Mouse (Mus musculus): Measurements from ENCODE around the gene Aldh16a1. TPM values are rescaled to one million over a fixed set of nuclear protein-coding genes. Genes with fewer than 3 reads are reported as not detected.

The Aldh16a1 gene
- polyA plus RNA-seq, 1 experiment from 2014 or later, result 35.6 TPM

DNA sequence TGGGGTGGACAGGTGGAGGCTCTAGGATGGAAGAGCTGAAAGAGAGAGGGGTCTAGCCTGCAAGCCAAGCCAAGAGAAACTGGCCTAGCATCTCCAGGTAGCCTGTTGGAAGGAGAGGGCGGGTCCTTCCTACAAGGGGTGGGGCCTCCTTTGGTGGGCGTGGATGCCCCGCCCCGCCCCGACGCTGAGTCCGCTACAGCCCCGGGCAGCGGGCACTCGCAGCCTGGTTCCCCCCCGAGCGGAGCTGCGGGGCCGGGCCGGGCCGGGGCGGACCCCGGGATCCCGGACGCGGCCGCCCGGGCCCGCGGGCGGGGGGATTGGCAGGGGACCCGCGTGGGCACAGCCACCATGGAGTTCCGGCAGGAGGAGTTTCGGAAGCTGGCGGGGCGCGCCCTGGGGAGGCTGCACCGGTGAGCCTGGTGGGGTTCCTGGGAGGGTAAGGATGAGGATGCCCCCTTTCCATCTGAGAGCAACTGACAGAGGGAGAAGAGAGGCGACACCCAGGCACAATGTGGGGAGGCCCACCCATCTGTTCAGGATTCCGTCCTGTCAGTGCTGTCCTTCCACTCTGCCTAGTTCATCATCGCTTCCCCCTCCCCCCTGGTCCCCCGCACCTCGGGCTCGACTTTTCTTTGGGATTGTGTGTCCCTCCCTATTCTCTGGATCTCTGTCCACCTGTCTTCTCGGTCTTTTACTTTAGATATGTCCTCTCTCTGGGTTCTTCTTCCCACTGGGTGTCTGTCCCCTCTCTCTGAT is 9.5 kb upstream of the Aldh16a1 start, which contains the start of gene Slc17a7:
Gene Slc17a7, plus strand, starts transcription at position 215 of the 756 bp plus-strand sequence.
- Histone ChIP-seq H3K4me2 (peak within 1 kb of the TSS; percentile 65), H3K36me3 (ENCODE audit: poor library complexity, severe bottlenecking) (peaks cover 13% of the 10 kb centered on the region), H3K4me3 (peak within 1 kb of the TSS; percentile 50), H3K4me1 (peaks cover 35% of the 10 kb centered on the region), H3K9me3 (replicated peaks) (no peaks in the 10 kb centered on the region), H3K27me3 (peaks cover 67% of the 10 kb centered on the region), H3K27ac (peak within 1 kb of the TSS; percentile 25; the same call in 1 of the 2 replicates), H3K9ac (peak within 1 kb of the TSS; percentile 68)
- WGBS, result 1% methylated on average over 39 of the region's 41 CpGs
- ATAC-seq, result no peak

DNA sequence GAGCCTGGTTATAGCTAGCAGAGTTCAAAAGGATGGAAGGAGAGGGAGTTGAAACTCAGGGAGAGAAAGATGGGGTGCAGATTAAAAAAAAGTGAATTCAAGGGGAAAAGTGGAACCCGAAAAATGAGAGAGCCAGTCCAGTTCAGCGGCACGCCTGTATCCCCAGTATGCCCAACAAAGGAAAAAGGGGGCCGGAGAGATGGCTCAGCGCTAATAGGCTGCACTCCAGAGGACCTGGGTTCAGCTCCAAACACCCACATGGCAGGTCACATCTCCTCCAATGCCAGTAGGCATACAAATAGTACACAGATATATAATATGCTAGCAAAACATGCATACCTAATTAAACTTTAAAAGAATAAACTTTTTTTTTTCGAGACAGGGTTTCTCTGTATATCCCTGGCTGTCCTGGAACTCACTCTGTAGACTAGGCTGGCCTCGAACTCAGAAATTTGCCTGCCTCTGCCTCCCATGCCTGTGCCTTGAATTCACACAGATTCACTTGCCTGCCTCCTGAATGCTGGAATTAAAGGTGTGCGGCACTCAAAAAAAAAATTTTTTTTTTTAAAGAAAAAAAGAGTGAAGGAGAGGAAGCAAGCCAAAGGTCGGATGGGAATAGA is 8.7 kb upstream of the Aldh16a1 start:
- H3K9ac ChIP-seq, result no peak overlapping the region
- H3K36me3 ChIP-seq (ENCODE audit: poor library complexity, severe bottlenecking), result peaks cover 21% of the 10 kb centered on the region
- peaks cover 59% of the 10 kb centered on the region for H3K27me3 ChIP-seq
- peak overlapping the region; percentile 50; the same call in 1 of the 2 replicates for H3K4me3 ChIP-seq
- 75% methylated on average over 9 of the region's 9 CpGs for WGBS
- no peak for ATAC-seq
- H3K9me3 ChIP-seq (replicated peaks), result no peaks in the 10 kb centered on the region
- peak overlapping the region; percentile 65; the same call in 1 of the 2 replicates for H3K4me2 ChIP-seq
- no peak overlapping the region for H3K27ac ChIP-seq
- H3K4me1 ChIP-seq, result peaks cover 27% of the 10 kb centered on the region

DNA sequence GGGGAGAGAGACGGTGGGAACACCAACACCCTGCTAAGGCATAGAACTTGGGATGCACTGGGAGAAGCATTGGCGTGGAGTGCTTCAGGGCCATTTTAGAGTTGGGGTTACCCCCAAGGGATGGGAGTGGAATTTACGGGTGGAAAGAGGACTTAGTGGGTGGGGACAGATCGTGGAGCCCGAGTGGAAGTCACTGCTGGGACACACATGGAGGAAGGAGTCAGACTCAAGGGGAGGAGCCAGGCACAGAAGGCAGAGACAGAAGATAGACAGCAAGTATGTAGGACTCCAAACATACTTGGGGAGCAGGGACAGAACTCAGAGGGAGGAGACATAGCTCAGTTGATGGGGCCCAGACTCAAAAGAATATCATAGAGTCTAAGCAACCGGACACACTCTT is 8.2 kb upstream of the Aldh16a1 start:
- peak; percentile 13; the same call in 1 of the 2 replicates for ATAC-seq
- Histone ChIP-seq H3K4me3 (peak overlapping the region; percentile 35), H3K36me3 (ENCODE audit: poor library complexity, severe bottlenecking) (peaks cover 27% of the 10 kb centered on the region), H3K27ac (peak overlapping the region; percentile 14; the same call in 1 of the 2 replicates), H3K9me3 (replicated peaks) (no peaks in the 10 kb centered on the region), H3K4me2 (peak overlapping the region; percentile 64), H3K4me1 (peaks cover 22% of the 10 kb centered on the region), H3K27me3 (peaks cover 53% of the 10 kb centered on the region), H3K9ac (peak overlapping the region; percentile 34)
- WGBS, result 29% methylated on average over 6 of the region's 6 CpGs

DNA sequence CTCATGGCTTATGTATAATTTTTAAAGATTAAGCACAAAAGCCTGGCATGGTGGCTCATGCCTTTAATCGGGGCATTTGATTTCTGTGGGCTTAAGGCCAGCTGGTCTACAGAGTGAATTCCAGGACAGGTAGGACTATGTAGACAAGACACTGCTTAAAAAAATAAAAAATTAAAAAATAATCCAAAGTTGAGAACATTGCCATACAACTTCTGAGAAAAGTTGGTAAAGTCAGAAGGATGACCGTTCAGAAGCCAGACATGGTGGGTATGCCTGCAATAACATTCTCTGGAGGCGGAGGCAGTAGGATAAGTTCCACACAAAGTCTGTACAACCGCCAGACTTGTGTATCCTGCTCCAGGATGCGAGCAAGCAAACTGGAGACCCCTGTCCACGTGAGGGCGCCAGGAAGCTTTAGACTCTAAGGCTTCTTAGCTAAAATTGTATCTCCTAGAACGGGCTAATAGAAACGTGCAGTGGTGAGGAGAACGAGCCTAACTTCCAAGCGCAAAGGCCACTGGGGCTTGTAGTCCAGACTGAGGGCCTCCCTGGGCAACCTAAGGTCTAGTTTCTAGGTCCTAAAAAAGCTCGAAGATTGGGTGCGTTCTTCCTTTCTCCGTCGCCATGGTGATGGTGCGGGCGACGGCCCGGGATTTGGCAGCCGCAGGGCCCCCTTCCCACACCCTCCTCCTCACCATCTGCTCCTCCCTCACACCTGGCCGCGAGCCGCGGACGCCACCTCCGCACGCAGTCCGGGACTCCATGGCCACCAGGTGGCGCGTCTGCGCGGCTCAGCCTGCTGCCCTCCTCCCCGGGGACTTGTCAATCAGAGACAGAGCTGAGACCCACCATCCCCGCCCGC is 7.5 kb upstream of the Aldh16a1 start:
- Histone ChIP-seq H3K27ac (peak overlapping the region; percentile 32; the same call in 1 of the 2 replicates), H3K9me3 (replicated peaks) (no peaks in the 10 kb centered on the region), H3K4me3 (peak overlapping the region; percentile 35), H3K9ac (peak overlapping the region; percentile 34), H3K4me1 (peaks cover 18% of the 10 kb centered on the region), H3K4me2 (peak overlapping the region; percentile 64), H3K27me3 (peaks cover 46% of the 10 kb centered on the region), H3K36me3 (ENCODE audit: poor library complexity, severe bottlenecking) (peaks cover 30% of the 10 kb centered on the region)
- peak; percentile 88 for ATAC-seq
- WGBS, result 5% methylated on average over 35 of the region's 35 CpGs

DNA sequence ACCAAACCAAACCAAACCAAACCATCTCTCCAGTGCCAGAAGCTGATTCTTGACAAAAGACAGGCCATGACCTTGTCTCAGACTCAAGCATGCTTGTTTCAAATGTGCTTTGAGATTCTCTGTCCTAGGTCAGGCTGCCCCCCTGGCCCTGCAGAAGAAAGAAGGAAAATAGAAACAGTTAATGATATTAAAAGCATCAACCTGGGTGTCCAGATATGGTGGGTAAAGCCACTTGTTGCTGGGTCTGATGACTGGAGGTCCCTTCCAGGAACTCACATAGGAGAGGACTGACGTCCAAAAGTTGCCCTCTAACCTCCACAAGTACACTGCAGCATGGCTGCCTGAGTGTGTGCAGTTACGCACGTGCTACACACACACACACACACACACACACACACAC is 6.5 kb upstream of the Aldh16a1 start:
- H3K4me1 ChIP-seq, result peaks cover 18% of the 10 kb centered on the region
- WGBS, result 94% methylated on average over 3 of the region's 3 CpGs
- H3K36me3 ChIP-seq (ENCODE audit: poor library complexity, severe bottlenecking), result peaks cover 30% of the 10 kb centered on the region
- H3K4me3 ChIP-seq, result no peak overlapping the region
- H3K27me3 ChIP-seq, result peaks cover 36% of the 10 kb centered on the region
- H3K4me2 ChIP-seq, result no peak overlapping the region
- no peak overlapping the region for H3K9ac ChIP-seq
- ATAC-seq, result no peak
- no peak overlapping the region for H3K27ac ChIP-seq
- no peaks in the 10 kb centered on the region for H3K9me3 ChIP-seq (replicated peaks)

DNA sequence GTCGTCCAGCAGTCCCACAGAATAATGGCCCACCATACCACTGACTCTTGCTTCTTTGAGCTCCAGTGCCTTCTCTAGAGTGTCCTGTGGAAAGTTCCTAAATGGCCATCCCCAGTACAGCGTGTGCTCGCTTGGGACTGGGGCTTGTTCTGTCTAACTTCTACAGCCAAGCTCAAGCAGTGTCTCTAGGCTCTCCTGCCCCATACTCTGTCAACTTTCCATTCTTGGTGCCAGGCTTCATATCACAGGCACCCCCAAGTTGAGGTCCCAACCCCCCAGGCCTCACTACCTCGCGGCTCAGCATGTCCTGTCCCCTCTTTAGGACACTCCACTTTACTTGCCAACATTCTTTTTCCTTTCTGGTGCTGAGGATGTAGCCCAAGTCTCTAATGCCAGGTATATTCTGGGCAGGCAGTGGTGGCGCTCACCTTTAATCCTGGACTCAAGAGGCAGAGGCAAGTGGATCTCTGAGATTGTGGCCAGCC is 6.0 kb upstream of the Aldh16a1 start:
- H3K4me3 ChIP-seq, result no peak overlapping the region
- no peak overlapping the region for H3K9ac ChIP-seq
- WGBS, result 92% methylated on average over 6 of the region's 6 CpGs
- ATAC-seq, result no peak
- H3K27ac ChIP-seq, result no peak overlapping the region
- H3K4me2 ChIP-seq, result no peak overlapping the region
- peaks cover 31% of the 10 kb centered on the region for H3K27me3 ChIP-seq
- peaks cover 18% of the 10 kb centered on the region for H3K4me1 ChIP-seq
- H3K9me3 ChIP-seq (replicated peaks), result no peaks in the 10 kb centered on the region
- peaks cover 30% of the 10 kb centered on the region for H3K36me3 ChIP-seq (ENCODE audit: poor library complexity, severe bottlenecking)

DNA sequence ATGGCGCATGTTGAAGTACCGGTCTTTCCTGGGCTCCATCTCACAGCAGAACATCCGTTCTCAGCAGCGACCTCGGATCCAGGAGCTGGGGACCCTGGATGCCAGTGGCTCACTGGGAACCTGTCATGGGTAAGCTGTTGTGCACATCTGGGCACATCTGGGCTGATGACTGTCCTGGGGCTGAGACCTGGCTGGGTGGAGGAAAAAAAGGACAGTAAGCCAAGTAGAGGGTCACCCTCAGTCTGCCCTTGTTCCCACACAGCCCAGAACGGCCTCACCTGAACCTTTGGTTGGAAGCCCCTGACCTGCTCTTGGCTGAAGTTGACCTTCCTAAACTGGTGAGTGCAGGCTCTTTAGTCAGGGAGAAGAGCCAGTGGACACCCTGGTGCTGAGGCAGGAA is 4.6 kb upstream of the Aldh16a1 start:
- Histone ChIP-seq H3K4me1 (peaks cover 23% of the 10 kb centered on the region), H3K27ac (no peak overlapping the region), H3K27me3 (peaks cover 17% of the 10 kb centered on the region), H3K9me3 (replicated peaks) (no peaks in the 10 kb centered on the region), H3K4me3 (no peak overlapping the region), H3K9ac (no peak overlapping the region), H3K4me2 (no peak overlapping the region), H3K36me3 (ENCODE audit: poor library complexity, severe bottlenecking) (peaks cover 30% of the 10 kb centered on the region)
- ATAC-seq, result no peak
- WGBS, result 96% methylated on average over 6 of the region's 6 CpGs

DNA sequence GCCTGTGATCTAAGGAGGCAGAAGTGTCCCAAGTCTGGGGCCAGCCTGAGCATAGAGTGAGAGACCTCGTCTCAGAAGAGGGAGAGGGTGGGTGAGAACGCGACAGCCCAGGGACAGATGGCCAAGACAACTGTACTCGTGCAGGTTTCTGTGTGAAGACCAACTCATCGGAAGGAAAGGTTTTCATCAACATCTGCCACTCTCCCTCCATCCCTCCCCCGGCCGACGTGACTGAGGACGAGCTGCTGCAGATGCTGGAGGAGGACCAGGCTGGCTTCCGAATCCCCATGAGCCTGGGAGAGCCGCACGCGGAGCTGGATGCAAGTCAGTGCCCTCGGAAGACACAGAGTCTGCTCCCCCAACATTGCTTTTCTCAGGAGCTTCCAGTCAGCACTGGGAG is 3.1 kb upstream of the Aldh16a1 start:
- peaks cover 18% of the 10 kb centered on the region for H3K4me1 ChIP-seq
- H3K4me2 ChIP-seq, result no peak overlapping the region
- H3K36me3 ChIP-seq (ENCODE audit: poor library complexity, severe bottlenecking), result peaks cover 30% of the 10 kb centered on the region
- H3K9ac ChIP-seq, result no peak overlapping the region
- no peak for ATAC-seq
- H3K9me3 ChIP-seq (replicated peaks), result no peaks in the 10 kb centered on the region
- H3K4me3 ChIP-seq, result no peak overlapping the region
- 91% methylated on average over 14 of the region's 14 CpGs for WGBS
- H3K27ac ChIP-seq, result peak overlapping the region; percentile 12; the same call in 1 of the 2 replicates
- H3K27me3 ChIP-seq, result peaks cover 2% of the 10 kb centered on the region; the same call in 1 of the 2 replicates

DNA sequence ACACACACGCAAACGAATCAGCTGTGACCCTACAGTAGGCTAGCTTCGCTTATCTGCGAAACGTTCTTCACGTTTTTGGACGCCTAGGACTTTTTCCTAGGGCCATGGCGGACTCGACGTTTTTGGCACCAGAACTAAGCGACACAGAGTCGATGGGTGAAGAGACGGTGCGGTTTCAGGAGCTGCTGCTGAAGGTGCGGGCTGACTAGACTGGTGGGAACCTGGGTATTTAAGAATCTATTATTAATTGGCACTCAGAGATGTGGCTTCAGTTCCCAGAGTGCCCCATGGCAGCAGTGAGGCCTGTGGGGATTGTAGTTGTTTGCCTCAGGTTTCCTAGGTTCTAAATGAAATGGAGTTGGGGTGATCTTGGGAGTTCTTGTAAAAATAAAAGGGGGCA is 1.8 kb upstream of the Aldh16a1 start:
- Histone ChIP-seq H3K27me3 (no peaks in the 10 kb centered on the region), H3K4me1 (peaks cover 24% of the 10 kb centered on the region), H3K4me3 (no peak overlapping the region), H3K27ac (no peak overlapping the region), H3K9me3 (replicated peaks) (no peaks in the 10 kb centered on the region), H3K36me3 (ENCODE audit: poor library complexity, severe bottlenecking) (peaks cover 30% of the 10 kb centered on the region), H3K4me2 (no peak overlapping the region), H3K9ac (no peak overlapping the region)
- 97% methylated on average over 15 of the region's 15 CpGs for WGBS
- no peak for ATAC-seq

DNA sequence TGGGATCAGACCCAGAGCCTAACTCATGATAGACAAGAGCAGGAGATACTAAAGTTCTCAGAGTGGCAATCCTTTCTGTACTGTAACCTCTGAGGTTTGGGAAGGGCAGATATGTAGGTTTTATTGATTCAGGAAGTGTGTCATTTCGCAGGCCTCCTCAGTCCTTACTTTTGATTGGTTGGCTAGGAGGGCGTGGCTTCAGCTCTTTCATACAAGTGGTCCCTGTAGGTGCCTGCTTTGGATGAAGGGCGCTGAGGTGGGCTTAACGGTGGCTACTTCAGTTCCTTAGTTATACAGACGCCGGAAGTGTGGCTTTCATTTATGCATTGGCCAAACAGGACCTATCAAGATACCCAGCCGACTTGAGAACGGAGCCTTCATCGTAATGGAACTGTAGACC is 1.2 kb upstream of the Aldh16a1 start:
- no peak for ATAC-seq
- peaks cover 30% of the 10 kb centered on the region for H3K36me3 ChIP-seq (ENCODE audit: poor library complexity, severe bottlenecking)
- H3K27me3 ChIP-seq, result no peaks in the 10 kb centered on the region
- WGBS, result 87% methylated on average over 9 of the region's 9 CpGs
- peaks cover 30% of the 10 kb centered on the region for H3K4me1 ChIP-seq
- no peak overlapping the region for H3K9ac ChIP-seq
- peak overlapping the region; percentile 74; the same call in 1 of the 2 replicates for H3K4me2 ChIP-seq
- no peak overlapping the region for H3K27ac ChIP-seq
- H3K9me3 ChIP-seq (replicated peaks), result no peaks in the 10 kb centered on the region
- H3K4me3 ChIP-seq, result no peak overlapping the region

DNA sequence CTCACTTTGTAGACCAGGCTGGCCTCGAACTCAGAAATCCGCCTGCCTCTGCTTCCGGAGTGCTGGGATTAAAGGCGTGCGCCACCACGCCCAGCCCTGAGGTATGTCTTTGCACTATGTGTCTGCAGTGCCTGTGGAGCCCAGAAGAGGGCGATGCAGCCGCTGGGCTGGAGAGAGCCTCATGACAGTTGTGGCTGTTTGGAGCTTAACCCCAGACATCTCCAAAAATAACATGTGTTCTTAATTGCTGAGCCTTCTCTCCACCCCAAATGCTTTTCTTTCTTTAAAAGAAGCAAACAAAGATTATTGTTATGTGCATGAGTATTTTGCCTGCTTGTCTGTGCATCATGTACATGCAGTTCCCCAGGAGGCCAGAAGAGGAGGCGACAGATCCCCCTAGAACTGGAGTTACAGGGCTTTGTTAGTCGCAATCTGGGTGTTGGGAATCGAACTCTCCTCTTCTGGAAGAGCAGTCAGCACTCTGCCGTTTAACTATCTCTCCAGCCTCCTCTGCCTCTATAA is 670 bp upstream of the Aldh16a1 start:
- ATAC-seq, result peak; percentile 9; the same call in 1 of the 2 replicates
- peak overlapping the region; percentile 74 for H3K4me2 ChIP-seq
- H3K9ac ChIP-seq, result no peak overlapping the region
- no peaks in the 10 kb centered on the region for H3K27me3 ChIP-seq
- 78% methylated on average over 12 of the region's 12 CpGs for WGBS
- peaks cover 27% of the 10 kb centered on the region for H3K36me3 ChIP-seq (ENCODE audit: poor library complexity, severe bottlenecking)
- no peak overlapping the region for H3K27ac ChIP-seq
- H3K9me3 ChIP-seq (replicated peaks), result no peaks in the 10 kb centered on the region
- peak overlapping the region; percentile 56 for H3K4me3 ChIP-seq
- peaks cover 31% of the 10 kb centered on the region for H3K4me1 ChIP-seq

Measured in forebrain, embryonic 13.5 days (tissue).